Mouse (Mus musculus) MEL (cell line): ENCODE measurements around the gene Slc35b2.

ENCODE experiments used
- BHLHE40 ChIP-seq: IDR thresholded peaks from 2 replicates; pipeline ENCODE4 v1.6.1; 2012; ENCODE audit warnings: low read depth, mild to moderate bottlenecking, inconsistent platforms, low read length, improper control_type of control experiment, borderline replicate concordance
- CTCF ChIP-seq, 3 experiments: IDR thresholded peaks in 2 of 3; conservative IDR thresholded peaks in 1 of 3; 2 replicates each; pipeline ENCODE4 v1.5.1; 2011 to 2012; ENCODE audit warnings: low read length in 3 of 3, low read depth in 2 of 3, mild to moderate bottlenecking in 2 of 3, improper control_type of control experiment in 1 of 3, inconsistent platforms in 1 of 3, mixed read lengths in 1 of 3, moderate library complexity in 1 of 3; ENCODE audit not compliant: control insufficient read depth in 1 of 3, insufficient read depth in 1 of 3, poor library complexity in 1 of 3, severe bottlenecking in 1 of 3
- EP300 ChIP-seq, 2 experiments: IDR thresholded peaks; 2 replicates each; pipeline ENCODE4 v1.6.1; 2011; ENCODE audit warnings: improper control_type of control experiment in 2 of 2, low read length in 2 of 2, low read depth in 1 of 2, mild to moderate bottlenecking in 1 of 2
- GATA1 ChIP-seq: IDR thresholded peaks from 2 replicates; pipeline ENCODE4 v1.6.1; 2011; ENCODE audit warnings: low read depth, low read length, improper control_type of control experiment
- JUND ChIP-seq: IDR thresholded peaks from 2 replicates; pipeline ENCODE4 v1.6.1; 2011; ENCODE audit warnings: low read depth, mild to moderate bottlenecking, improper control_type of control experiment, low read length
- MAZ ChIP-seq: IDR thresholded peaks from 2 replicates; pipeline ENCODE4 v1.6.1; 2012; ENCODE audit warnings: low read depth, mild to moderate bottlenecking, inconsistent platforms, low read length, improper control_type of control experiment
- MYB ChIP-seq: IDR thresholded peaks from 2 replicates; pipeline ENCODE4 v1.6.1; 2011; ENCODE audit warnings: mild to moderate bottlenecking, low read depth, low read length, improper control_type of control experiment
- MYC ChIP-seq: IDR thresholded peaks from 2 replicates; pipeline ENCODE4 v1.6.1; 2011; ENCODE audit warnings: low read depth, mild to moderate bottlenecking, low read length, improper control_type of control experiment, moderate library complexity
- POLR2A ChIP-seq, 2 experiments: IDR thresholded peaks; 2 replicates each; pipeline ENCODE4 v1.6.1; 2011 to 2012; ENCODE audit warnings: low read length in 2 of 2, mild to moderate bottlenecking in 2 of 2, control low read depth in 1 of 2, improper control_type of control experiment in 1 of 2, low read depth in 1 of 2, moderate library complexity in 1 of 2; ENCODE audit not compliant: control insufficient read depth in 1 of 2, insufficient read depth in 1 of 2, poor library complexity in 1 of 2
- RCOR1 ChIP-seq: IDR thresholded peaks from 2 replicates; pipeline ENCODE4 v1.6.1; 2012; ENCODE audit warnings: low read depth, mild to moderate bottlenecking, inconsistent platforms, low read length, improper control_type of control experiment

GRCm38 (mm10) chr17:45584939-45585678, 21.4 kb downstream of the Slc35b2 start:
- TF ChIP-seq BHLHE40: no peak
- TF ChIP-seq CTCF (IDR thresholded peaks at IDR 0.05 in 2 of 3, conservative IDR thresholded peaks at IDR 0.05 in 1 of 3; ENCODE audit: control insufficient read depth in 1 of 3, insufficient read depth in 1 of 3, low read depth in 2 of 3, low read length in 3 of 3, poor library complexity in 1 of 3, severe bottlenecking in 1 of 3): peak; percentile 81 to 95 (median 93)
- no peak for TF ChIP-seq MYB
- no peak for TF ChIP-seq GATA1
- no peak for TF ChIP-seq RCOR1
- no peak for TF ChIP-seq MYC
- no peak for TF ChIP-seq MAZ
- no peak for TF ChIP-seq EP300 (IDR thresholded peaks at IDR 0.05; ENCODE audit: low read depth in 1 of 2, low read length in 2 of 2)
- no peak for TF ChIP-seq JUND
- TF ChIP-seq POLR2A (IDR thresholded peaks at IDR 0.05; ENCODE audit: control insufficient read depth in 1 of 2, insufficient read depth in 1 of 2, low read depth in 1 of 2, low read length in 2 of 2, poor library complexity in 1 of 2): no peak
